Mouse (Mus musculus): ENCODE results near the gene Pelp1. TPM values are rescaled to one million over a fixed set of nuclear protein-coding genes. Genes with fewer than 3 reads are reported as not detected.

Pelp1 gene
- 44.4 and 46.5 TPM in 2 replicates for polyA plus RNA-seq (2014; fragmentation: Nextera tagmentation; extraction: Ambion mirVana)

- peak; percentile 98 for ATAC-seq (ENCODE audit: insufficient read depth)
These were observed at the start of gene Pelp1 for GRCm38 (mm10) chr11:70409594-70410296. Gene Pelp1 (minus strand): TSS chr11:70410031.

GRCm38 (mm10) chr11:70458688-70459600, 49.1 kb upstream of the Pelp1 start, which contains the start of gene Zmynd15:
Gene Zmynd15 (plus strand): TSS chr11:70459433.
- Histone ChIP-seq H3K4me2 (peak within 1 kb of the TSS; percentile 98), H3K9me3 (ENCODE audit: low read depth, low read length) (no peaks in the 10 kb centered on the region), H3K36me3 (ENCODE audit: insufficient read depth) (no peaks in the 10 kb centered on the region), H3K27ac (ENCODE audit: low read depth) (no peak within 1 kb of the TSS), H3K9ac (peak within 1 kb of the TSS; percentile 64), H3K4me1 (ENCODE audit: insufficient read depth) (peaks cover 7% of the 10 kb centered on the region; the same call in 1 of the 2 replicates), H3K4me3 (ENCODE audit: low read depth, low read length) (peak within 1 kb of the TSS; percentile 63), H3K27me3 (ENCODE audit: insufficient read depth, low read length) (peaks cover 12% of the 10 kb centered on the region)
- DNase-seq (peak; percentile 29), ATAC-seq (ENCODE audit: insufficient read depth) (peak; percentile 29; the same call in 1 of the 2 replicates)
- TF ChIP-seq CTCF (IDR thresholded peaks at IDR 0.05; ENCODE audit: low read depth): no peak
- WGBS: 13% methylated on average over 32 of the region's 32 CpGs

More at GRCm38 (mm10) chr11:70409594-70410296, at the start of gene Pelp1:
- peaks cover 4% of the 10 kb centered on the region; the same call in 1 of the 2 replicates for H3K4me1 ChIP-seq (ENCODE audit: insufficient read depth)
- no peaks in the 10 kb centered on the region for H3K27me3 ChIP-seq (ENCODE audit: insufficient read depth, low read length)
- peak; percentile 11; the same call in 1 of the 2 replicates for TF ChIP-seq CTCF (IDR thresholded peaks at IDR 0.05; ENCODE audit: low read depth)
- no peaks in the 10 kb centered on the region for H3K9me3 ChIP-seq (ENCODE audit: low read depth, low read length)
- H3K9ac ChIP-seq: peak within 1 kb of the TSS; percentile 97
- WGBS: under 1% methylated on average over 59 of the region's 59 CpGs
- DNase-seq: peak; percentile 99
- H3K4me3 ChIP-seq (ENCODE audit: low read depth, low read length): peak within 1 kb of the TSS; percentile 99
- H3K36me3 ChIP-seq (ENCODE audit: insufficient read depth): peaks cover 17% of the 10 kb centered on the region
- H3K27ac ChIP-seq (ENCODE audit: low read depth): peak within 1 kb of the TSS; percentile 81
- H3K4me2 ChIP-seq: peak within 1 kb of the TSS; percentile 77

- Histone ChIP-seq H3K4me2 (peak overlapping the region; percentile 87), H3K9ac (no peak overlapping the region), H3K27ac (ENCODE audit: low read depth) (no peak overlapping the region), H3K4me3 (ENCODE audit: low read depth, low read length) (no peak overlapping the region), H3K9me3 (ENCODE audit: low read depth, low read length) (no peaks in the 10 kb centered on the region), H3K36me3 (ENCODE audit: insufficient read depth) (peaks cover 8% of the 10 kb centered on the region), H3K4me1 (ENCODE audit: insufficient read depth) (peaks cover 15% of the 10 kb centered on the region), H3K27me3 (ENCODE audit: insufficient read depth, low read length) (peaks cover under 1% of the 10 kb centered on the region; the same call in 1 of the 2 replicates)
- no peak for TF ChIP-seq CTCF (IDR thresholded peaks at IDR 0.05; ENCODE audit: low read depth)
- DNase-seq (peak; percentile 9), ATAC-seq (ENCODE audit: insufficient read depth) (no peak)
- 86% methylated on average over 9 of the region's 9 CpGs for WGBS
These were observed 43.6 kb upstream of the Pelp1 start for GRCm38 (mm10) chr11:70453261-70454044.

- under 1% methylated on average over 46 of the region's 46 CpGs for WGBS
- peak; percentile 99 for ATAC-seq (ENCODE audit: insufficient read depth)
- peaks cover 8% of the 10 kb centered on the region for H3K36me3 ChIP-seq (ENCODE audit: insufficient read depth)
These were observed 42.1 kb upstream of the Pelp1 start, which contains the start of gene Med11 for GRCm38 (mm10) chr11:70451797-70452498. Gene Med11 (plus strand): TSS chr11:70451919.

GRCm38 (mm10) chr11:70450926-70451325, 41.1 kb upstream of the Pelp1 start:
- no peaks in the 10 kb centered on the region for H3K27me3 ChIP-seq (ENCODE audit: insufficient read depth, low read length)
- H3K4me1 ChIP-seq (ENCODE audit: insufficient read depth): peaks cover 14% of the 10 kb centered on the region; the same call in 1 of the 2 replicates
- no peak overlapping the region; the same call in none of the 2 replicates for H3K4me2 ChIP-seq
- H3K9ac ChIP-seq: no peak overlapping the region
- H3K9me3 ChIP-seq (ENCODE audit: low read depth, low read length): no peaks in the 10 kb centered on the region
- H3K4me3 ChIP-seq (ENCODE audit: low read depth, low read length): no peak overlapping the region
- H3K36me3 ChIP-seq (ENCODE audit: insufficient read depth): peaks cover 8% of the 10 kb centered on the region
- no peak for TF ChIP-seq CTCF (IDR thresholded peaks at IDR 0.05; ENCODE audit: low read depth)
- ATAC-seq (ENCODE audit: insufficient read depth): no peak
- no peak overlapping the region for H3K27ac ChIP-seq (ENCODE audit: low read depth)
- no peak for DNase-seq
- WGBS: 77% methylated on average over 2 of the region's 2 CpGs

More at GRCm38 (mm10) chr11:70451797-70452498, 42.1 kb upstream of the Pelp1 start, which contains the start of gene Med11:
- Histone ChIP-seq H3K9ac (peak within 1 kb of the TSS; percentile 79), H3K27ac (ENCODE audit: low read depth) (peak within 1 kb of the TSS; percentile 97), H3K4me1 (ENCODE audit: insufficient read depth) (peaks cover 14% of the 10 kb centered on the region; the same call in 1 of the 2 replicates), H3K9me3 (ENCODE audit: low read depth, low read length) (no peaks in the 10 kb centered on the region), H3K4me2 (peak within 1 kb of the TSS; percentile 87), H3K4me3 (ENCODE audit: low read depth, low read length) (peak within 1 kb of the TSS; percentile 67), H3K27me3 (ENCODE audit: insufficient read depth, low read length) (no peaks in the 10 kb centered on the region)
- peak; percentile 95 for TF ChIP-seq CTCF (IDR thresholded peaks at IDR 0.05; ENCODE audit: low read depth)
- peak; percentile 99 for DNase-seq
